Mouse (Mus musculus) CH12.LX (cell line): Measurements from ENCODE around the gene Sdc4.

Experiments
- CTCF ChIP-seq, 2 experiments: IDR thresholded peaks in 1 of 2; conservative IDR thresholded peaks in 1 of 2; 2 replicates each; pipeline ENCODE4 v1.5.1; 2011 to 2012; ENCODE audit warnings: low read depth in 2 of 2, low read length in 2 of 2, improper control_type of control experiment in 1 of 2, inconsistent platforms in 1 of 2, mild to moderate bottlenecking in 1 of 2, moderate library complexity in 1 of 2
- ELF1 ChIP-seq: IDR thresholded peaks from 2 replicates; pipeline ENCODE4 v1.6.1; 2014; ENCODE audit warnings: low read depth, mild to moderate bottlenecking, inconsistent platforms, low read length, improper control_type of control experiment
- POLR2A ChIP-seq: IDR thresholded peaks from 2 replicates; pipeline ENCODE4 v1.6.1; 2011; ENCODE audit warnings: low read depth, mild to moderate bottlenecking, improper control_type of control experiment, low read length
- USF1 ChIP-seq: IDR thresholded peaks from 2 replicates; pipeline ENCODE4 v1.6.1; 2014; ENCODE audit warnings: low read depth, mild to moderate bottlenecking, inconsistent platforms, low read length, improper control_type of control experiment
- ZMIZ1 ChIP-seq: IDR thresholded peaks from 2 replicates; pipeline ENCODE4 v1.6.1; 2012; ENCODE audit warnings: low read depth, mild to moderate bottlenecking, inconsistent platforms, low read length, improper control_type of control experiment

DNA sequence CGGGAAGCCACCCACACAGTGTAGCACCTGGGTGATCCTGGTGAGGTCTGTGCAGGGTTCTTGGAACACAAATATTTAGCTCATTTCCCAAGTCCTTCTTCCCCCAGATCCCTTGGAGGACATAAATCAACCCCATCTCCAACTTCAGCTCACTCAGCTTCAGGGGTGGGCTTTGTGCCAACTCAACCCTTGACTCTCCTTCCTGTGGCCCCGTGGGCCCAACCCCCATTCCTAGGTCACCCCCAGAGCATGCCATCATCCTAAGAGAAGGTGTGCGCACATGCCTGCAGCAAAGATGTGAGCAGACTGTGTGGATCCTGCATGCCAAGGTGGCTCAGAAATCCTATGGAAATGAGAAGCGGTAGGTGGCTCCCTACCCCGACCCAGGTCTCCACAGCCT lies 38.2 kb downstream of the Sdc4 start:
- TF ChIP-seq ZMIZ1: no peak
- no peak for TF ChIP-seq USF1
- TF ChIP-seq ELF1: no peak
- TF ChIP-seq CTCF (conservative IDR thresholded peaks at IDR 0.05 in 1 of 2, IDR thresholded peaks at IDR 0.05 in 1 of 2; ENCODE audit: low read depth in 2 of 2, low read length in 2 of 2): no peak
- no peak for TF ChIP-seq POLR2A
